Mouse (Mus musculus) NIH3T3 (cell line): ENCODE data around the gene Gm8232.
"Not testable (repeated sequence)": the region's sequence is repeated elsewhere in the genome, so short reads cannot be mapped to it uniquely, and the experiment has no call there.

Experiments used
- DNase-seq: peaks from one replicate; pipeline ENCODE4 v3.0.0-alpha.2; 2012; ENCODE audit warnings: low read depth

Gm8232 gene

GRCm38 (mm10) chr14:44433335-44433734 is at the start of gene Gm8232:
Gene Gm8232 (plus strand): TSS chr14:44433635.
- DNase-seq: not testable (repeated sequence)

GRCm38 (mm10) chr14:44384233-44384632 is 49.2 kb upstream of the Gm8232 start:
- DNase-seq: not testable (repeated sequence)

GRCm38 (mm10) chr14:44410588-44410987 is 22.8 kb upstream of the Gm8232 start, which contains the start of gene Gm3371:
Gene Gm3371 (minus strand): TSS chr14:44410688.
- DNase-seq: not testable (repeated sequence)
